Mouse (Mus musculus) ES-E14 (cell line): Measurements from ENCODE around the gene Gm10722.
"Not testable (repeated sequence)": the region's sequence is repeated elsewhere in the genome, so short reads cannot be mapped to it uniquely, and the experiment has no call there.

Experiments used
- MAFK ChIP-seq: IDR thresholded peaks from 2 replicates; pipeline ENCODE4 v1.6.1; 2014; ENCODE audit warnings: mild to moderate bottlenecking, low read depth, low read length, inconsistent platforms; ENCODE audit not compliant: insufficient read depth
- ZC3H11A ChIP-seq: IDR thresholded peaks from 2 replicates; pipeline ENCODE4 v1.6.1; 2012; ENCODE audit warnings: low read depth, mild to moderate bottlenecking, inconsistent platforms, low read length, borderline replicate concordance

DNA sequence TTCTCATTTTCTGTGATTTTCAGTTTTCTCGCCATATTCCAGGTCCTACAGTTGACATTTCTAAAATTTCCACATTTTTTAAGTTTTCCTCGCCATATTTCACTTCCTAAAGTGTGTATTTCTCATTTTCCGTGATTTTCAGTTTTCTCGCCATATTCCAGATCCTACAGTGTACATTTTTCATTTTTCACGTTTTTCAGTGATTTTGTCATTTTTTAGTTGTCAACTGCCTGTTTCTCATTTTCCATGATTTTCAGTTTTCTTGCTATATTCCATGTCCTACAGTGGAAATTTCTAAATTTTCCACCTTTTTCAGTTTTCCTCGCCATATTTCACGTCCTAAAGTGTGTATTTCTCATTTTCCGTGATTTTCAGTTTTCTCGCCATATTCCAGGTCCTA, 6.5 kb downstream of the Gm10722 start:
- TF ChIP-seq MAFK, ZC3H11A: not testable (repeated sequence)
